Mouse (Mus musculus): Measurements from ENCODE around the gene Gna15.

Gna15 gene

DNA sequence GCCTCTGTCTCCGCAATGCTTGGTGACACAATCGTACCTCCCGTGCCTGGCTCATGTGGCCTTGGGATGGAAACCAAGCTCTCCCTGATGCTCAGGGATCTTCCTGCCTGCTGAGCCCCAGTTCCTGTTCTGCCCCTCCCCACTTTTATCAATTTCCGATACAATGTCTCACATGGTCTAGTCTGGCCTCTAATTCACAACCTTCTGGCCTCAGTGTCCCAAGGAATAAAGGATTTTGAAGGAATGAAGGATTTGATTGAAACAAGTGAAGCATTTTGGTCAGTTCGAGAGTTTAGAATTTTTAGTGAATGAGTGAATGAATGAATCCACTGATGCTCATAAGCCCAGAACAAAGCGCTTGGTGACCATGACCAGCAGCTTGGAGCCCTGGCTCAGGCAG lies 883 bp downstream of the Gna15 start:
- DNase-seq: no peak

DNA sequence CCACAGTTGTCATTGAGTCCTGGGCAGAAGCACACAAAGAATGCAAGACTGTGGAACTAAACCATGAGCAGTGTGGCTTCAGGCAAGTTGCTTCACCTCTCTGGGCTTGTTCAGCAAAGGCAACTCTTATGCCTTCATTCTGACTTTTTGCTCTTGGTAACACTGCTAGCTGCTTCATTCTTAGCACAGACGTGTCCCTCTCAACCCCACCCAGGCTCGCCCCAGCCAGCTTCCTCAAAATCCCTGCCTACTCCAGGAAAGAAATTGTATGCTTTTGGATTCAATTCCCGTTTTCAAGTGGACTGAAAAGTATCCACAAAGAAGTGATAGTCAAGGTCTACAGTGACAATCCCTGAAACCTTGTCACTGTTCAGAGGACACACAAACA lies 4.1 kb downstream of the Gna15 start:
- no peak for DNase-seq

DNA sequence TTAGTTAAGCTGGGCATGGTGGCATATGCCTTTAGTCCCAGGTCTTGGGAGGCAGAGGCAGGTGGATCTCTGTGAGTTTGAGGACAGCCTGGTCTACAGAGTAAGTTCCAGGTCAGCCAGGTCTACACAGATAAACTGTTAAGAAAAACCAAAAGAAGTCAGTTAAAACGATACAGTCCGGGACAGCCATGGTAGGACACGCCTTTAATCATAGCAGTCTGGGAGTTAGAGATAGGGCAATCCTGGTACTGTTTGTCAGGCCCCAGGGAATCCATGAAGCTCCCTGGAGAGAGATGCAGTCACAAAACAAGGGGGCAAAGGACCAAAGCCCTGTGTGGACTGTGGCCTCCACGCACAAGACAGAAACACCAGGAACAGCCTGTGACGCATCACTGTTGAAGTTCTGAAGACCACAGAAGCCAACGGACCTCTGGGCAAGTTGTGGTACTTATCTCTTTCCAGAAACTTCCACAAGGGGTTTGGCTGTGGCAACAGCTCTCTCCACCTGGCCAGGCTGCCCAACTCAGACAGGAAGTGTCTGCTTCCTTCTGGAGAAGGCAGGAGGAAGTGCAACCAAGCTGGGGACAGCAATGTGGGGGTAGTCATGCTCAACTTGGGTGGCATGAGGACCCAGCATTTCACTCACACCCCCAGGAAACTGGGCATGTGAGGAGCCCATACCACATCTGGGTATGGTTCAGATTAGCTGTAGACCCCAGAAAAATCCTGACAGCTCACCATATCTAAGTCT lies 4.6 kb downstream of the Gna15 start:
- DNase-seq: no peak

DNA sequence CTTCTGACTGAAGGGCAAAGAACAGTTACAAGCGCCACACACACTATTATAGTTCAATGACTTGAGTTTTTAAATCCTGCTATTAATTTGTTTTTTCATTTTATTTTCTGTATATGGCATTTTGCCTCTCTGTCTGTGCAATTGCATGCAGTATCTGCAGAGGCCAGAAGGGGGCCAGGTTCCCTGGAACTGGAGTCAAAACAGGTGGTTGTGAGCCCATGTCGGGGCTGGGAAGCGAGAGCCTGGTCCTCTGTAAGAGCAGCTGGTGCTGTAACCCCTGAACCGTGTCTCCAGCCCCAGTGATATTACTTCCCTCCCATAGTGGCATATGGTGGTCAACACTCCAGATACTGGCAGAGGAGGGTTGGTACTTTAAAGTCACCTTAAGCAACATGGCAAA lies 5.5 kb downstream of the Gna15 start:
- peak; percentile 78 for DNase-seq

DNA sequence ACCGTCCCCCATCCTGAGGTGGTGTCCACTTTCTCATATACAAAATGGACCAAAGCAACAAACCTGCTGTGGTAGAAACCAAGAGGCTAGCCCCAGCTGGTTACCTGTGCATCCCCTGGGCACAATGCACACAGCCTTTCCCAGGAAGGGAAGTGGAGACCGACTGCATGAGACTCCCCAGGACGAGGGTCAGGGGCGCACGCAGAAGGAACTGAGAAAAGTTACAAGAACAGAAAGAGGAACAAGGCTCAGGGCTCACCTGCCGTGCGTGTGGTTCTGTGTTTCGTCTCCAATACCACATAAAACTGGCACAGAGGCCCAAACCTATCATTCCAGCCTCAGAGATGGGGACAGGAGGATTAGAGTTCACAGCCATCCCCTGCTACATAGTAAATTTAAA lies 6.8 kb downstream of the Gna15 start:
- no peak for DNase-seq

DNA sequence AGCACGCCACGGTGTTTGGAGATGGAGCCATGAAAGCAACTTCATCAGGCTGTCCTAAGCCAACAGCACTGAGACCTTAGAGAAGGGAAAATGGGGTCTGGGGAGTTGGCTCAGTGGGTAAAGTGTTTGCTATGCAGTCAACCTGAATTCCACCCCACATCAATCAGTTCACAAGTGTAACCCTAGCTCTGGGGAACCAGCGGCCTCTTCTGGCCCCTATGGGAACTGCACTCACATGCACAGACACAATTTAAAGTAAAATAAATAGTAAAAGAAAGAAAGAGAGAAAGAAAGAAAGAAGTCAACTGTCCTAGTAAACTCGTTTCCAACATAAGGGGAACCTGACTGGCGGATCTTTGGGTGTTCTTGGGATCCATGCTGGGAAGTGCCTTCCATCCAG lies 10.2 kb downstream of the Gna15 start:
- no peak for DNase-seq

DNA sequence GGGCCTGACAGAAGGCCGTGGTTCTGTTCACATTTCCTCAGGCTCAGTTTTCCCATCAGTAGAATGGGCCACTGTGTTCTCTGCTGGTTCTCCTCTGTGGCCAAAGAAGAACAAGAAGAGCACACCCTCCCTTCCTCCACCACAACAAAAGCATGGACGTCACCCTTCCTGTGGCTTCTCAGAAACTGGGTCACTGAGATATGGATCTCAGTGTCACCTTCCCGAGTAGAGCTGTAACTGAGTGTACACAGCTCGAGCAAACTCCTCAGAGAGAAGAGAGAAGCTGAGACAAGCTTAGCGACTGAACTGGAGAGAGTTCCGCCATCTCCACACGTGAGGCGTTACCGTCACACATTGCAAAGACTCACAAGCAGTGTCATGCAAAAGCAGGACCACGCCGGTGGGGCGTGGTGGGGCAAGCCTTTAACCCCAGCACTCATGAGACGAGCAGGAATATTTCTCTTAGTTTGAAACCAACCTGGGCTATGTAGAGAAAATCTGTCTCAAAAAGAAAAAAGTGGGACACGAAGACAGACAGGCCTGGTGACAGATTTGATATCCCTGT lies 13.7 kb downstream of the Gna15 start:
- no peak for DNase-seq

DNA sequence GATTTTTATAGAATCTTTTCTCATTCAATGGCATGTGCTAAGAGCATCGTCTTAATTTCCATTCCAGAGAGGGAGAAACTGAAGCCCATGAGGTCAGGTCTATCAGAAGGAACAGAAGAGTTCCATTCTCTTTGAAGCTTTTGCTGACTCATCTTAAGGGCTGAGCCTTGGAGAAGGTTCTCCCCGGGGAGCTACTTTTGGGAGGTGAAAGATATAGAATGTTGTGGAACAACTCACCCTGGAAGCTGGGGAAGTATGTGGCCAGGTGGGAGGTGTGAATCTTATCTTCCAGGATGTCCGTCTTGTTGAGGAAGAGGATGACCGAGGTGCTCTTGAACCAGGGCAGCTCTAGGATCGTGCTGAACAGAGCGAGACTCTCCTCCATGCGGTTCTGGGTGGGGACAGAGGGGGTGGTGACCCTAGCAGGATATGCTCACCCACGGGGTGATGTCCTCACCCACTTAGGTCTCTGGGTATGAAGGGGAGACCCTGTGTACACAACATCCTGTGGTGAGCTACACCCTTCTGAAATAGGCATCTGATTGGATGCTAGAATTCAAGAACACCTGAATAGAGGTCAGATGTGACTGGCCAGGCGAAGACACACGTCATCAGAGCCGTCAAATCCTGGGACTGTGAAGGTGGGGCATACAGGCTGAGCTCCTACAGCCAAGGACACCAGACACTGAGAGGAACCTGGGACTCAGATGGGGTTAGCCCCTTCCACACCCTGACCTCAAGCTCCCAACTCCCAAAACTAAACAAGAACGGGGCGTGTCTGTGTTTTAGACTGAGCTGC lies 16.1 kb downstream of the Gna15 start:
- no peak for DNase-seq

DNA sequence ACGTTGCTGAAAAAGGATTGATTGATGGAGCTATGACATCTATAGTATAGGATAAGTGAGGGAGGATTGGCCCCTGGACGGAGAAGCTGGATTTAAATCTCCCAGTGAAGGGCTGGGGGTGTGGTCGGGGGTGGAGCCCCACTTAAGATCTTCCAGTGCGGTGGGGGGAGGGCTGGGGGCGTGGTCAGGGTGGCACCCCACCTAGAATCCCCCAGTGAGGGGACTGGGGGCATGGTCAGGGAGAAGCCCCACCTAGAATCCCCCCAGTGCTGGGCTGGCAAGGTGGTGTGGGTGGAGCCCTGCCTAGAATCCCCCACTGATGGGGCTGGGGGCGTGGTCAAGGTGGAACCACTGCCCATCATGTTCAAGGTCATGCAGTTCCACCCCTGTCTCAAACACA lies 16.9 kb downstream of the Gna15 start:
- DNase-seq: no peak

DNA sequence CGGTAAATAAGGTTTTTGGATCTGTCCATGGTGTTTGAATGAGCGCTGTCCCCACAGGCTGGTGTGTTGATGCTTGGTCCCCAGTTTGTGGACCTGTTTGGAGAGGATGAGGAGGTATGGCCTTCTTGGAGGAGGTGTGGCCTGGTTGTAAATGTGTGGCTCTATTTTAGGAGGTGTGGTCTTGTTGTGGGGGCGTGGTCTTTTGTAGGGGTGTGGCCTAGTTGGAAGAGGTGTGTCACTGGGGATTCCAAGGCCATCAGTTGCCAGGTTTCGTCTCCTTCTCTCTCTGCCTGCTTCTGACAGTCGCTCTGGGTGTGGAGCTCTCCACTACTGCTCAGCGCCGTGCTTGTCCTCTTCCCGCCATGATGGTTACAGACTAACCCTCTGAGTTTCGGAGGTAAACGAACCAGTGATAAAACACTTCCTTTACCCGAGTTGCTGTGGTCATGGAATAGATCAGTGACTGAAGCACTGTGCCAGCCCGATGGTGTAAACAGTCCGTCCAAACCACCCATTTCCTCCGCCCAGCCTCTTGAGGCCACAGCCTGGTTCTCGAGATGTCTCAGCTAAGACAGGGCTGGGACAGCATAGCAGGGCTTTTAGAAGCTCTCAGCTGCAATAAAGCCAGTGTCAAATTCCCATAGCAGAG lies 18.9 kb downstream of the Gna15 start:
- DNase-seq: no peak

DNA sequence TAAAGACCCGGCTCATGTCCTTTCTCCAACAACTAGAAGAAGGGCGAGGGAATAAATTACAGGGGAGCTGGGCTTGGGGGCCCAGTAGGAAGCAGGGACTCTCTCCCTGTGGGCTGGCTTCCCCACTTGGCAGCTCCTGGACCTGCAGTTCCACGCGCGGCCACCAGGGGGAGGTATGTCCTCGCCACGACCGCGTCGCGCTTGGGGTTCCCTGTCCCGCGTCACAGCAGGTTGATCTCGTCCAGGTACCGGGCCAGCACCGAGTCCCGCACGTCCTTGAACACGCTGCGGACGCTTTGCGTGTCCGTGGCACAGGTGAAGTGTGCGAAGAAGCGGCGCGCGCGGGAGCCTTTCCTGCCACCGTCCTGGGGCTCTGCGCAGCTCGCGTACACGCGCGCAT lies 21.4 kb downstream of the Gna15 start:
- peak; percentile 91 for DNase-seq

DNA sequence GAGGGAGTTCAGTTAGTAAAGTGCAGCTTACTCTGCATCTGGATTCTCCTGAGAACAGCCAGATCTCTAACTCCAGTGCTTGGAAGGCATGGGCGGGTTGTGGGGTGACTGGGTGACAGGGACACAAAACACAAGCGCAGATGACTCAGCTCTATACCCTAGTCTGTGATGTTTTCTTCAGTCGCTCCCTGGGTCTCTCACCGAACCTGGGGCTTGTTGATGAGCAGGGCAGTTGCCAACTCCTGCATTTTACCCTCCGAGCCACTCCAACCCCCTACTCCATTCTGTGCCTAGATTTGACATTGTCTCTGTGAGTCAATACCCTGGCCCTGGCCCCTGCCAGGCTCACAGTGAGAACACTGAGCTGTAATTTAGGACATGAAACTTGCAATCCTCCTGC lies 22.2 kb downstream of the Gna15 start:
- DNase-seq: no peak

DNA sequence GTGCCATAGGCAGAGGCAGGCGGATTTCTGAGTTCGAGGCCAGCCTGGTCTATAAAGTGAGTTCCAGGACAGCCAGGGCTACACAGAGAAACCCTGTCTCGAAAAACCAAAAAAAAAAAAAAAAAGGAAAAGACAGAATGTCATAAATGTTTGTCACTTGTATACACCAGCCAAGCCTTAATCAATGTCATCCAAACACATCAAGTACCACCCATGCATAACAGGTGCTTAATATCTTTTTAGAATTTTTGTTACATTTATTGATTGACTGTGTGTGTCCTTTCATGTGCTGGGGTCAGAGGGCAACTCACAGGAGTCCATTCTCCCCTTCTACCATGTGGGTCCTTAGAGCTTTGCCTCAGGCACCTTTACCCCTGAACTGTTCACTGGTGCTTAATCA lies 24.0 kb downstream of the Gna15 start, which contains the start of gene S1pr4:
S1pr4 (minus strand) TSS at position 101 of the 400 bp plus-strand sequence.
- no peak for DNase-seq

DNA sequence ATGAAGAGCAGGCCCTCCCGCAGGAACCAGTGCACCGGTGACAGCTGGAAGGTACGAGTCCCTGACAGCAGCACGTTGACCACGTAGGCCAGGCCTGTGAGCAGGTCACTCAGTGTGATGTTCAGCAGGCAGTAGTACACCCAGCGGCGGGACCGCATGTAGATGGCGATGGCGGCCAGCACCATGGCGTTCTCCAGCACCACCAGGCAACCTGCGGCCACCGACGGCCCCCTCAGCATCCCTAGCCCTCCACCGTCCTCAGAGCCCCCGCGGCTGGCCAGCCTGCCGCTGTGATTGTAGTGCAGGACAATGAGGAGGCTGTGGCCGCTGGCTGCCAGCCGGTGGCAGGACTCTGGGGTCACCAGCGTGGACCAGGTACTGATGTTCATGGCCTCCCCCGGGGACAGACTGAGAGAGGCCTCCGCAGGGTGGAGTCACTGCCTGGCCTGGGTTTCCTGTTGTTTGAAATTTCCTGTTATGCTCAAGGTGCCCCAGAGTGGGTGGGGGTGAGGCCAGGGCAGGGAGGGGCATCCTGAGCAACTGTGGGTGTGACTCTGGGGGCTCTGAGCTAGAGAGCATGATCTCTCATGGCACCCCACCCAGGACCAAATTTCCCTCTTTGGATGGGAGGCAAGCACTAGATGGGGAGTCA lies 24.6 kb downstream of the Gna15 start:
- peak; percentile 57 for DNase-seq

DNA sequence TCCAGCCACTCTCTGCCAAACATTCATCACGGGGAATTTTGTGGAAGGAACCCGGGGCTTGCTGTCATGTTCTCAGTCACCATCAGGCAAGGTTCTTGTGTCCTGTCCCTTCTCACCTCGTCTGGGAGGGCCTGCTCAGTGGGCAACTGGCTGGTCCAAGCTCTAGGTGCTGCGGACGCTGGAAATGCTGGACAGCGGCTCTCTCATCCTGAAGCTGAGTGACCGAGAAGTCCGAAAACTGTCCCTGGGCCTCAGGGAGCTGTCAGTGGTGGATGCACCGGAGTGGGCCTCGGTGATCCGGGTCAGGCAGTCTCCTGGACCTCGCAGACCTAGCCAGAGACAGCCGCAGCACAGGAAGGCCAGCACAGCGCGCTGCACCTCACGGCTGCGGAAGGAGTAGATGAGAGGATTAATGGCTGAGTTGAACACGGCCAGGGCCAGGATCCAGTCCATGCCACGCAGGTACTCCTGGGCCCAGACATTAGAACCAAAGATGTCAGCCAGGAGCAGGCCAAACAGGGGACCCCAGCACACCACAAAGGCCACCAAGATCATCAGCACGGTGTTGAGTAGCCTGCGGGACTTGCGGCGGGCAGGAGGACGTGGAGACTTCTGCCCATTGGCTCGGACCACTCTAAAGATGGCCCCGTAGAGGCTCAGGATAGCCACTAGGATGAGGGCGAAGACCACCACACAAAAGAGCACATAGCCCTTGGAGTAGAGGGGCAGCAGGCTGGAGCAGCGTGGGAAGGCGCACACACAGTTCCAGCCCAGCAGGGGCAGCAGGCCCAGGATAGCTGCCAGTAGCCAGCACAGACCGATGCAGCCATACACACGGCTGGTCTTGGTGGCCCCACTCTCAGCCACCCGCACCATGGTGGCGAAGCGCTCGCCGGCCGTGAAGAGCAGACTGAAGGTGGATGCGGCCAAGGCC lies 25.4 kb downstream of the Gna15 start:
- no peak for DNase-seq

DNA sequence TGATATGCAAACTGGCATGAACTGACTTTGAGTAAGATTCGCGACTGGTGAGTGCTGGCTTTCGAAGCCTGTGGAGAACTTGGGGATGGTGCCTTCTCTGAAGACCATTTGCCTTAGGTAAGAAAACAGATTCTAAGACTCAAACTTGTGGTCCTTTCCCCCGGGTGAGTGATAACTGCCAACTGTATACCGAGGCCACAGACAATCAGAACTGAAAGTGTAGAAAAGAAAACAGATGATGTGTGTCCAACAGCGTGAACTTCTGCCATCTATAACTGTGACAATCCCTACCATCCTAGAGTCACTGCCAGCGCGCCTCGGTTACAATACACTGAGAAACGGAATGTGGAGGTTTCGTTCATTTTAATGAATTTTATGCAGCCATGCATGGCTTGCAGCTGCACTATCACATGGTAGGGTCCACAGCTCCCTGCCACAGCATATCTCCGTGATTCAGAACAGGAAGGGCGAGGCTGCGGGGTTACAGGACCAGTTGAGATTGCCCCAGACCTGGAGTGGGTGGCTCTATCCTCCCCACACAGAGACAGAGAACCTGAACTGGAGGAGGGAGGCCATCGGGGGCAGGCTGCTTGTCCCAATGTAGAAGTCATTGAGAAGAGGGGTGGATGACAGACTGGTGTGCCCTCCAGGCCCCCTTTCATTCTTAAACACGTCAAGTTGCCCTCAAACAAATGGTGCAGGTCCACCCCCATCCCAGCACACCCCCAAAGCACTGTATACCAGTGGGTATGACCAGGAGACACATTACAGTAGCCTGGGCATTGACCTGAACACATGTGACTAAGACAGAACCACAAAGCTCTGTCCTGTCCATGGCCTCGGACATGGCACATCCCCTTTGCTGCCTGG lies 26.4 kb downstream of the Gna15 start:
- DNase-seq: no peak

DNA sequence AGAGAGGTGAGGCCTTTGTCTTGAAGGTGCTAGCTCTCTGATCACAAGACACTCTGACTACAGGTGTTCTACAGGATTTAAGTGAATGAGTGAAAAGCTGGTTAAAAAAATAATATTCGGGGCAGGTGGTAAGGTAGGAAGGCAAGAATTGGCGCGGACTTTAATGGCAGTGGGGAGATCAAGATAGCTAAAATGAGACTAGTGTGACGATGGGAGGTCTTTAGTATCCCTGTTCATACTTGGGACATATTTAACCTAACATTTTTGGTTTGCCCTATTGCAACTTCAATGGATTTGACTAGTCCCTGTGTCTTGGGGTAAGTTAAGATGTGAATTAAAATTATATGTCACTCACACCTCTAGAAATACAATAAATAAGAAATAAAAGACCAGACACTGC lies 27.1 kb downstream of the Gna15 start:
- peak; percentile 34 for DNase-seq

DNA sequence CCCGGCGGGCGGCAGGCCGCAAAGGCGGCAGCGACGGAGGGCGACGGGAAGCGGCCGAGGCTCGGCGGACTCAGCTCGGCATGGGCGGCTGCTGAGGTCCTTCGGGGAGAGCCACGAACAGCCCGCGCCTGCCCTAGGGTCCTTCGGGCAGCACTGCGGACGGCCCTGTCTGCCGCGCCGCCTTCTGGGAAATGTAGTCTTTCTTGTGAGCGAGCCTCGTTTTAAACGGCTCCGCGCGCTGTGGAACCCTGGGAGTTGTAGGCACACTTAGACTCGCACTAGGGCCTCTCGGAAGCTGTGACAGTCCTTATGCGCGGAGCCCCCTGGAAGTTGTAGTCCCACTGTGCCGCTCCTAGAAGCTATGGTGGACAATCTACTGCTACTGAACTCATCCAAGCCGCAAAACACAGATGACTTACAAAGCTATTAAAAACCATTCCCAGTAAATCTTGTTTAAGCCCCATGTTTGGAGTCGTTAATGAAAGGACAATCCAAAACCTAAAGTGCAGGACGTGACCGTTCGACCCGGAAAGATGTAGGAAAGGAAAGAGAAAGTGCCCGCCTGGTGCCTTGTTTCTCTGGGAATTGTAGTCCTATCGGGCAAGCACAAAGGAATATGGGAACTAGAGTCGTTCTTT lies 27.6 kb downstream of the Gna15 start, which contains the start of gene Ncln:
Ncln (minus strand) TSS at position 129 of the 638 bp plus-strand sequence.
- DNase-seq: peak; percentile 99

DNA sequence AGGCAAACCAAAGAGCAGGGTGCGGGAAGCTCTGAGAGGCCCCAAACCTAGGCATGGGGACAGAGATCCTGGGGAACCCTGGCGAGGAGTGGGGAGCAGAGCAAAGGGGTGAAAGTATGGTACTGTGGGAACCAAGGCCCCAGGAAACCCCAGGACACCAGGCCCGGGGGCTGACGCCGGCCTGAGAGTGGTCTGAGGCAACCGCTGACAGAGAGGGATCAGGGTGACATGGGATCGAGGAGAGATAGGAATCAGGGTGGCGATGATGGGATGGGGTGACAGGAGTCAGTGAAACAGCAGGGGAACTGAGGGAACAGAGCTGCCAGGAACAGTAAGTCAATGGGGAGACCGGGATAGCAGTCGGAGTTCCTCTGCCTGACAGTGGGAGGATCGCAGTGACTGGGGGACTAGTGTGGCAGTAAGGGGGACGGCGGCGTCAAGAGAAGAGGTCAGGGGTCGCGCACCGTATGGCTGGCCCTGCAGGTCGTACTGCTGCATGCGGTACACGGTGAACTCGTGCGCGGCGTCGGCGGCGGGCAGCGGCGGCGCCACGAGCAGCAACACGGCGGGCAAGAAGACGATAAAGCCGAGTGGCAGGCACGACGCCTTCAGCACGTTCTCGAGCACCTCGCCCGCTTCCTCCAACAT lies 28.3 kb downstream of the Gna15 start:
- DNase-seq: no peak

DNA sequence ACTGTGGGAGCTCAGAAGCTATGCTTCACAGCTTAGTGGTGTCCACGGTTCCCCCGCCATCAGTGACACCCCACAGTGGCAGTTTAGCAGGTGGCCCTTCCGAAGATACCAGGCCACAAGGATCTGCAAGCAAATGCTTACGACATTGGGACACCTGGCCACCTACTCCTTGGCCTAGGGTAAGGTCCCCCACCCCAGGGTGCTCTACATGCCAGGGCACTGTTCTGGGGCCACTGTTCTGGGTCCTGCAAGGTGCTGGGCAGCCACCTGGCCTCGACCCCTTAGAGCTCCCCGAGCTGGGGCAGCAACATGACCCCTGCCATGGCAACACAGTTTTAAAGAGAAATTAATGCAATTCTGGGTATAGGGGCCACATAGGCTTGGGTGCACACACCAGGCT lies 28.9 kb downstream of the Gna15 start:
- DNase-seq: no peak

Measured in kidney, adult 9 months (tissue).